Mouse (Mus musculus) forelimb bud, embryonic 11.5 days (tissue): ENCODE measurements around the gene Txnrd3.

Experiments used
- DNase-seq: peaks from one replicate; pipeline ENCODE4 v3.0.0-alpha.2; 2012; ENCODE audit warnings: low read depth, low spot score

The Txnrd3 gene

GRCm38 (mm10) chr6:89643798-89644270, at the start of gene Txnrd3:
Gene Txnrd3 (plus strand): TSS chr6:89643988.
- DNase-seq: peak; percentile 85

- DNase-seq: peak; percentile 92
Measured at GRCm38 (mm10) chr6:89595018-89595776, 48.6 kb upstream of the Txnrd3 start, which contains the start of gene Chchd6. Gene Chchd6 (minus strand): TSS chr6:89595652.

GRCm38 (mm10) chr6:89595777-89596146, 48.0 kb upstream of the Txnrd3 start:
- no peak for DNase-seq

- no peak for DNase-seq
Measured at GRCm38 (mm10) chr6:89596510-89596909, 47.3 kb upstream of the Txnrd3 start.

GRCm38 (mm10) chr6:89606096-89606495, 37.7 kb upstream of the Txnrd3 start:
- DNase-seq: no peak

- DNase-seq: no peak
Measured at GRCm38 (mm10) chr6:89607999-89608398, 35.8 kb upstream of the Txnrd3 start.

- DNase-seq: peak; percentile 61
Measured at GRCm38 (mm10) chr6:89613336-89614106, 30.3 kb upstream of the Txnrd3 start.

- DNase-seq: no peak
Measured at GRCm38 (mm10) chr6:89614107-89614471, 29.7 kb upstream of the Txnrd3 start.

GRCm38 (mm10) chr6:89614596-89615372, 29.0 kb upstream of the Txnrd3 start:
- DNase-seq: peak; percentile 38

- no peak for DNase-seq
Measured at GRCm38 (mm10) chr6:89615373-89615755, 28.4 kb upstream of the Txnrd3 start.

GRCm38 (mm10) chr6:89622647-89623046, 21.1 kb upstream of the Txnrd3 start:
- DNase-seq: no peak

- no peak for DNase-seq
Measured at GRCm38 (mm10) chr6:89628045-89628785, 15.6 kb upstream of the Txnrd3 start.

- peak; percentile 82 for DNase-seq
Measured at GRCm38 (mm10) chr6:89631809-89632562, 11.8 kb upstream of the Txnrd3 start.

- DNase-seq: no peak
Measured at GRCm38 (mm10) chr6:89633115-89633514, 10.7 kb upstream of the Txnrd3 start.

GRCm38 (mm10) chr6:89634400-89634799, 9.4 kb upstream of the Txnrd3 start:
- DNase-seq: no peak

GRCm38 (mm10) chr6:89637977-89638376, 5.8 kb upstream of the Txnrd3 start:
- no peak for DNase-seq

- peak; percentile 28 for DNase-seq
Measured at GRCm38 (mm10) chr6:89639025-89639424, 4.8 kb upstream of the Txnrd3 start.

- peak; percentile 91 for DNase-seq
Measured at GRCm38 (mm10) chr6:89644271-89645075, 685 bp downstream of the Txnrd3 start.

- DNase-seq: no peak
Measured at GRCm38 (mm10) chr6:89649897-89650296, 6.1 kb downstream of the Txnrd3 start.

GRCm38 (mm10) chr6:89651770-89652169, 8.0 kb downstream of the Txnrd3 start:
- no peak for DNase-seq
